Mouse (Mus musculus): ENCODE measurements at regions not wholly inside any gene's neighbourhood (a gene's known extent, or its start where the extent isn't known, plus 50 kb on each side); places are given as distances from the start of the nearest gene placed in this dataset.

DNA sequence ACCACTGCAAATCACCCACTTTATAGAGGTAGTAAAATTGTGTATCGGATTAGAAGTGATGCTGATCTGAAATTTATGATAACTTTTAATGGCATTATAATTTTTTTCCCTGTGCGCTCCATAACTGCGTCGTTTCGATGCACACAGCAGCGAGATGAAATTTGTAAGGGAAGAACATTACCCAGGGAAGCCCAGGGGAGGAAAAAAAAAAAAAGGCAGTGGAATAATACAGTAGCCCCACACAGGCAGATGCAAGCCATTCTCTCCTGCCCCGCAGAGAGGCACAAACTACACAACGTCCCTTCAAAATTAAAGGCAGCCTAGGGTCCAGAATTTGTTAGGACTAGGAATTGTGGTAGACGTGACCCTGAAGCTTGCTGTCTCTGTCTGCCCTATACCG is 234.2 kb downstream of the Il20rb start:
- in situ Hi-C loops (cut with MboI, MseI), result no loop called here

Data from T-helper 1 cell (primary cell).